Mouse (Mus musculus) MEL (cell line): ENCODE results near the gene Gif. TPM values are rescaled to one million over a fixed set of nuclear protein-coding genes. Genes with fewer than 3 reads are reported as not detected.

Experiments used
- DNase-seq: peaks from one replicate; pipeline ENCODE4 v3.0.0; 2011; ENCODE audit warnings: low read depth, low spot score
- H3K27ac ChIP-seq: 2 replicates; pipeline ENCODE4 v1.5.1; 2012; ENCODE audit warnings: low read depth, mild to moderate bottlenecking, control low read depth, low read length, moderate library complexity; ENCODE audit not compliant: control insufficient read depth
- H3K27me3 ChIP-seq, 2 experiments: fragments of 150-350 bp in 1 of 2; sonication (generic) in 1 of 2; 2 replicates each; pipeline ENCODE4 v1.6.1; 2012; ENCODE audit warnings: low read length in 2 of 2, mild to moderate bottlenecking in 2 of 2, improper control_type of control experiment in 1 of 2, moderate library complexity in 1 of 2; ENCODE audit not compliant: insufficient read depth in 2 of 2, control insufficient read depth in 1 of 2
- H3K36me3 ChIP-seq, 2 experiments: 2 replicates each; pipeline ENCODE4 v1.6.1; 2012 to 2014; ENCODE audit warnings: low read length in 2 of 2, improper control_type of control experiment in 1 of 2, inconsistent platforms in 1 of 2, mild to moderate bottlenecking in 1 of 2; ENCODE audit not compliant: insufficient read depth in 2 of 2, control insufficient read depth in 1 of 2
- H3K4me1 ChIP-seq, 2 experiments: fragments of 150-350 bp in 1 of 2; sonication (generic) in 1 of 2; 2 replicates each; pipeline ENCODE4 v1.6.1; 2012; ENCODE audit warnings: low read length in 2 of 2, improper control_type of control experiment in 1 of 2, mild to moderate bottlenecking in 1 of 2; ENCODE audit not compliant: insufficient read depth in 2 of 2, control insufficient read depth in 1 of 2
- H3K4me3 ChIP-seq, 2 experiments: fragments of 150-350 bp in 1 of 2; sonication (generic) in 1 of 2; 2 replicates each; pipeline ENCODE4 v1.5.1; 2012; ENCODE audit warnings: low read depth in 2 of 2, low read length in 2 of 2, mild to moderate bottlenecking in 2 of 2, moderate library complexity in 2 of 2, control low read depth in 1 of 2, improper control_type of control experiment in 1 of 2; ENCODE audit not compliant: control insufficient read depth in 1 of 2, insufficient read depth in 1 of 2
- H3K79me2 ChIP-seq: 2 replicates; pipeline ENCODE4 v1.6.1; 2012; ENCODE audit warnings: mild to moderate bottlenecking, low read length, moderate library complexity; ENCODE audit not compliant: control insufficient read depth, poor library complexity, insufficient read depth
- H3K9ac ChIP-seq: 2 replicates; pipeline ENCODE4 v1.6.1; 2012; ENCODE audit warnings: low read depth, mild to moderate bottlenecking, control low read depth, low read length, moderate library complexity; ENCODE audit not compliant: control insufficient read depth, poor library complexity, severe bottlenecking
- H3K9me3 ChIP-seq: fragments of 150-350 bp; sonication (generic); replicated peaks from 2 replicates; pipeline ENCODE4 v1.6.1; 2012; ENCODE audit warnings: mild to moderate bottlenecking, low read length, improper control_type of control experiment, moderate library complexity; ENCODE audit not compliant: insufficient read depth
- BHLHE40 ChIP-seq: IDR thresholded peaks from 2 replicates; pipeline ENCODE4 v1.6.1; 2012; ENCODE audit warnings: low read depth, mild to moderate bottlenecking, inconsistent platforms, low read length, improper control_type of control experiment, borderline replicate concordance
- E2F4 ChIP-seq: IDR thresholded peaks from 2 replicates; pipeline ENCODE4 v1.6.1; 2011; ENCODE audit warnings: low read depth, low read length, improper control_type of control experiment, borderline replicate concordance
- ELF1 ChIP-seq: IDR thresholded peaks from 2 replicates; pipeline ENCODE4 v1.6.1; 2014; ENCODE audit warnings: low read depth, mild to moderate bottlenecking, inconsistent platforms, low read length, improper control_type of control experiment, moderate library complexity
- GATA1 ChIP-seq: IDR thresholded peaks from 2 replicates; pipeline ENCODE4 v1.6.1; 2011; ENCODE audit warnings: low read depth, low read length, improper control_type of control experiment
- JUND ChIP-seq: IDR thresholded peaks from 2 replicates; pipeline ENCODE4 v1.6.1; 2011; ENCODE audit warnings: low read depth, mild to moderate bottlenecking, improper control_type of control experiment, low read length
- KAT2A ChIP-seq: conservative IDR thresholded peaks from 2 replicates; pipeline ENCODE4 v1.6.1; 2012; ENCODE audit warnings: low read depth, low read length, improper control_type of control experiment, inconsistent platforms
- MAZ ChIP-seq: IDR thresholded peaks from 2 replicates; pipeline ENCODE4 v1.6.1; 2012; ENCODE audit warnings: low read depth, mild to moderate bottlenecking, inconsistent platforms, low read length, improper control_type of control experiment
- MEF2A ChIP-seq: IDR thresholded peaks from 2 replicates; pipeline ENCODE4 v1.6.1; 2014; ENCODE audit warnings: low read depth, mild to moderate bottlenecking, inconsistent platforms, low read length, improper control_type of control experiment; ENCODE audit not compliant: poor library complexity, insufficient replicate concordance, severe bottlenecking; ENCODE audit errors: extremely low read depth
- POLR2A ChIP-seq, 2 experiments: IDR thresholded peaks; 2 replicates each; pipeline ENCODE4 v1.6.1; 2011 to 2012; ENCODE audit warnings: low read length in 2 of 2, mild to moderate bottlenecking in 2 of 2, control low read depth in 1 of 2, improper control_type of control experiment in 1 of 2, low read depth in 1 of 2, moderate library complexity in 1 of 2; ENCODE audit not compliant: control insufficient read depth in 1 of 2, insufficient read depth in 1 of 2, poor library complexity in 1 of 2
- POLR2AphosphoS5 ChIP-seq: IDR thresholded peaks from 2 replicates; pipeline ENCODE4 v1.6.1; 2012; ENCODE audit warnings: low read depth, borderline replicate concordance, mild to moderate bottlenecking, inconsistent platforms, low read length, moderate library complexity, mixed read lengths
- SIN3A ChIP-seq: IDR thresholded peaks from 2 replicates; pipeline ENCODE4 v1.6.1; 2012; ENCODE audit warnings: low read length, improper control_type of control experiment, inconsistent platforms
- SMC3 ChIP-seq: IDR thresholded peaks from 2 replicates; pipeline ENCODE4 v1.6.1; 2011; ENCODE audit warnings: low read depth, low read length, improper control_type of control experiment
- TAL1 ChIP-seq: IDR thresholded peaks from 2 replicates; pipeline ENCODE4 v1.6.1; 2012; ENCODE audit warnings: mild to moderate bottlenecking, inconsistent platforms, low read length, moderate library complexity, mixed read lengths
- TCF12 ChIP-seq: IDR thresholded peaks from 2 replicates; pipeline ENCODE4 v1.6.1; 2014; ENCODE audit warnings: low read depth, mild to moderate bottlenecking, inconsistent platforms, low read length, improper control_type of control experiment, moderate library complexity
- UBTF ChIP-seq: IDR thresholded peaks from 2 replicates; pipeline ENCODE4 v1.6.1; 2012; ENCODE audit warnings: low read depth, mild to moderate bottlenecking, inconsistent platforms, low read length, improper control_type of control experiment, moderate library complexity, borderline replicate concordance; ENCODE audit not compliant: insufficient read depth
- USF1 ChIP-seq: IDR thresholded peaks from 2 replicates; pipeline ENCODE4 v1.6.1; 2014; ENCODE audit warnings: low read depth, mild to moderate bottlenecking, inconsistent platforms, low read length, improper control_type of control experiment, moderate library complexity
- ZC3H11A ChIP-seq: IDR thresholded peaks from 2 replicates; pipeline ENCODE4 v1.6.1; 2012; ENCODE audit warnings: low read depth, mild to moderate bottlenecking, inconsistent platforms, low read length, improper control_type of control experiment
- ZNF384 ChIP-seq: IDR thresholded peaks from 2 replicates; pipeline ENCODE4 v1.6.1; 2012; ENCODE audit warnings: low read depth, mild to moderate bottlenecking, inconsistent platforms, low read length, improper control_type of control experiment
- polyA plus RNA-seq, 2 experiments: library from polyadenylated mRNA; stranded (reverse) in 1 of 2; unstranded in 1 of 2; fragments of >175 nt in 1 of 2; fragments of >200 nt in 1 of 2; gene quantifications; 2 replicates each; pipeline versions ENCODE4 v1.2.1 to v1.2.4; 2012; ENCODE audit warnings: low replicate concordance in 2 of 2, low read depth in 1 of 2; ENCODE audit not compliant: insufficient read length in 2 of 2, insufficient read depth in 1 of 2, missing spikeins in 1 of 2
- total RNA-seq: library from RNA; depleted of rRNA; stranded (reverse); fragments of 300-350 nt; gene quantifications from 2 replicates; pipeline ENCODE4 v1.2.3, GENCODE M21; 2012

The Gif gene
- total and polyA plus RNA-seq, 3 experiments = not detected

DNA sequence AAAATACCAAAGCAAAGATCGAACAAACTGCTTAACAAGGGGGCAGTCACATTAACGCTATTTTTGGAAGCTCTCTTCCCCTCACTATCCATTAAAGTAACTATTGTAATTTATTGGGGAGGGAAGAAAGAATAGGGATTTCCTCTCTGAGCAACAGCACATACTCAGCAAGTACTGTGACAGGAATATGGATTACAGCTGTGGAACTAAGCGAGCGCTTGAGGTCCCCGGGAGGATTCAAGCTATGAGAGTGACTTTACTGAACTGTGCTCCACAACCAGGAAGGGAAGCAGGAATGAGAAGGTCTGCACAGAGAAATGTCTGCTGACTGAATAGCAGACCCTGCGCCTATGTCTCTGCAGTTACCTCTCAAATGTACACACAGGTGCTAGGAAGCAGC lies 41.5 kb downstream of the Gif start:
- no peaks in the 10 kb centered on the region for H3K9me3 ChIP-seq
- H3K27ac ChIP-seq = no peak overlapping the region
- H3K4me3 ChIP-seq = no peak overlapping the region
- H3K4me1 ChIP-seq = no peaks in the 10 kb centered on the region
- peaks cover 2 to 4% of the 10 kb centered on the region in 2 experiments; a peak in 2 of 4 replicates for H3K27me3 ChIP-seq
- no peaks in the 10 kb centered on the region for H3K79me2 ChIP-seq
- no peak overlapping the region for H3K9ac ChIP-seq
- TF ChIP-seq TCF12 (no peak), GATA1 (no peak), BHLHE40 (no peak), TAL1 (no peak), KAT2A (no peak), UBTF (no peak), ZC3H11A (no peak)
- no peak for DNase-seq
- no peaks in the 10 kb centered on the region for H3K36me3 ChIP-seq

DNA sequence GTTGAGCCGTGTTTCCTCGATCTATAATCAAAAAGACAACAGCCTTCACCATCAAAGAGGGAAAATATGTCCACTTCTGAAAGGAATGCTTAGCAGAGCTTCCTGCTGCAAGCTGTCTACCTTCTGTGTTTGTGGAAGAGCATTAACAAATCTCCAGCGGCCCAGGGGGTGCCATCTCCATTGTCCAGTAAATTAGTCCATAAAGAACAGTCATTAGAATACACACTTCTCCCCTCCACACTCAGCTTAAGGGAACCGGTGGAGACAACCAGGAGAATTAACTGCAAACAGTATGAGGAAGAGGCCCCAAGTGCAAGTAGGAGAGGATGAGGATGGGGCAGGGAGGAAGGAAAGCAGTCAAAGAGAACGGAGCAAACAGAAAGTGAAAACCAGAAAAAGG lies 44.5 kb downstream of the Gif start:
- Histone ChIP-seq H3K36me3 (no peaks in the 10 kb centered on the region), H3K4me3 (no peak overlapping the region), H3K27ac (no peak overlapping the region), H3K4me1 (no peaks in the 10 kb centered on the region), H3K27me3 (0 out of 4 replicates have a peak, but pooled peaks cover 0 to 2% of the 10 kb centered on the region in 2 experiments)
- no peak for DNase-seq
- TF ChIP-seq MEF2A (no peak), USF1 (no peak), JUND (no peak), SIN3A (no peak), TAL1 (no peak), ELF1 (no peak), POLR2A (IDR thresholded peaks at IDR 0.05; ENCODE audit: control insufficient read depth in 1 of 2, insufficient read depth in 1 of 2, low read depth in 1 of 2, low read length in 2 of 2, poor library complexity in 1 of 2) (no peak), ZNF384 (no peak), E2F4 (no peak), MAZ (no peak), BHLHE40 (no peak), SMC3 (no peak), POLR2AphosphoS5 (no peak)
- TF ChIP-seq, all 39 proteins: peak for 0
- no peak overlapping the region for H3K9ac ChIP-seq
- no peaks in the 10 kb centered on the region for H3K9me3 ChIP-seq
- H3K79me2 ChIP-seq = no peaks in the 10 kb centered on the region
